In the genomic region with DNA sequence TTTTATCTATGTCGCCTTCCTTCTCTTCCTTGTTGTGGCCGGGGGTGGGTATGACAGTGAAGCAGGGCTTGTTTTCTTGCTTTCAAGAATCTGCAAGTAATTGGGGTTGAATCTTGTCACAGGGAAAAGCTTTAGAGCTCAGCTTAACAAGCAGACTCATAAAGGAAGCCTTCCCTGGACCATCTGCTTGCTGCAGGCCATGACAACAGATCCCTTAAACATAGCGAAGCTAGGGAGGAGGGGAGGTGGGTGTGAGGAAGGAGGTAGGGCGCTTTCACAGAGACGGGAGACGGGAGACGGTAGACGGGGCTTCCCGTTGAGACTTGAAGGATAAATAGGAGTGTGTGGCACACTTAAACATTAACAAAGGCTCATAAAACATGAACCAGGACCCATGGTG, we compare ENCODE assay signal across 17 mouse cellular contexts.
DNase-seq lines count a peak whose midpoint lies in the region; ATAC-seq and TF ChIP-seq lines count a peak whose summit lies in the region.
"Had no signal": no experiment of that assay in that cellular context is flagged by ENCODE, and none has a peak within 500 bp of the region (broad histone marks: within the 10 kb centered on the region; RNA-seq: fewer than 3 reads in every experiment).

No protein-coding gene starts in this region.

- DNase-seq in kidney, postnatal 36 days = no peak
- peak; percentile 94 for DNase-seq in brain, adult 2 months (ENCODE audit: low read depth, low spot score)
- DNase-seq in left cerebral cortex, adult 2 months (ENCODE audit: extremely low spot score in 1 of 2, low spot score in 2 of 2) = peak; percentile 63 to 64
- DNase-seq in heart, postnatal 4 days = no peak
- no peak for DNase-seq in urinary bladder, adult 2 months (ENCODE audit: low spot score)
- DNase-seq in gastrocnemius, adult 8-10 months (ENCODE audit: low spot score in 2 of 2) = no peak
- DNase-seq: adrenal gland, postnatal 10 days; cerebellum, adult 2 months; gastrocnemius, postnatal 14 days; kidney, postnatal 10 days; lung, postnatal 4 days had no signal

- ATAC-seq in kidney, embryonic 15.5 days (replicated peaks; ENCODE audit: low FRiP score) = peak; percentile 65
- peak; percentile 69 for ATAC-seq in forebrain, embryonic 16.5 days
- ATAC-seq: CD4-positive, CD25-positive, alpha-beta regulatory T cell, adult 4 months; Patski had no signal

- no peak overlapping the region for H3K9ac ChIP-seq in kidney, embryonic 15.5 days
- H3K9ac ChIP-seq in forebrain, embryonic 16.5 days (replicated peaks; ENCODE audit: low read depth, low read length) = no peak overlapping the region
- H3K9ac ChIP-seq: embryonic facial prominence, embryonic 13.5 days had no signal

- 26% methylated on average over 9 of the region's 9 CpGs for WGBS in kidney, embryonic 15.5 days
- WGBS in forebrain, embryonic 16.5 days = 41% methylated on average over 9 of the region's 9 CpGs

- H3K9me3 ChIP-seq in kidney, embryonic 15.5 days (replicated peaks) = no peaks in the 10 kb centered on the region
- H3K9me3 ChIP-seq in forebrain, embryonic 16.5 days (ENCODE audit: control insufficient read depth, low read length) = no peaks in the 10 kb centered on the region
- H3K9me3 ChIP-seq: embryonic facial prominence, embryonic 13.5 days had no signal

- H3K4me1 ChIP-seq in kidney, embryonic 15.5 days = peaks cover 13% of the 10 kb centered on the region
- peaks cover 7% of the 10 kb centered on the region; the same call in 1 of the 2 replicates for H3K4me1 ChIP-seq in forebrain, embryonic 16.5 days (replicated peaks; ENCODE audit: control insufficient read depth, insufficient read depth, low read length)

- no peaks in the 10 kb centered on the region for H3K36me3 ChIP-seq in kidney, embryonic 15.5 days
- H3K36me3 ChIP-seq in forebrain, embryonic 16.5 days (ENCODE audit: control insufficient read depth, insufficient read depth) = no peaks in the 10 kb centered on the region
- H3K36me3 ChIP-seq: embryonic facial prominence, embryonic 13.5 days had no signal

- intact Hi-C loops in left cerebral cortex, adult 2 months (cut with DNase I) = loop anchor here (2.0 kb wide), 2 partner anchors 59 to 303 kb away; no protein-coding TSS in a partner anchor

- H3K4me3 ChIP-seq in kidney, embryonic 15.5 days (replicated peaks) = no peak overlapping the region
- H3K4me3 ChIP-seq in forebrain, embryonic 16.5 days (replicated peaks; ENCODE audit: low read length) = no peak overlapping the region
- no peak overlapping the region for H3K4me3 ChIP-seq in left cerebral cortex, adult 2 months
- H3K4me3 ChIP-seq: embryonic facial prominence, embryonic 13.5 days had no signal

- H3K27ac ChIP-seq in kidney, embryonic 15.5 days = no peak overlapping the region
- H3K27ac ChIP-seq in forebrain, embryonic 16.5 days (ENCODE audit: low read length) = no peak overlapping the region
- H3K27ac ChIP-seq in left cerebral cortex, adult 2 months = peak overlapping the region; percentile 98
- H3K27ac ChIP-seq: embryonic facial prominence, embryonic 13.5 days had no signal

- no peaks in the 10 kb centered on the region for H3K27me3 ChIP-seq in kidney, embryonic 15.5 days
- no peaks in the 10 kb centered on the region for H3K27me3 ChIP-seq in forebrain, embryonic 16.5 days (replicated peaks; ENCODE audit: control insufficient read depth, insufficient read depth, low read length)
- H3K27me3 ChIP-seq: embryonic facial prominence, embryonic 13.5 days had no signal

- 0 out of 2 replicates have a peak overlapping the region, but pooled peaks have one; percentile 21 for H3K4me2 ChIP-seq in kidney, embryonic 15.5 days
- H3K4me2 ChIP-seq in forebrain, embryonic 16.5 days (ENCODE audit: low read length) = no peak overlapping the region
- H3K4me2 ChIP-seq: embryonic facial prominence, embryonic 13.5 days; liver, embryonic 11.5 days had no signal

- no peak; the same call in 1 of the 2 replicates for TF ChIP-seq CTCF in left cerebral cortex, adult 2 months (IDR thresholded peaks at IDR 0.05)

Comparison
In these comparisons a context has a peak if more than half of its experiments do, and no peak if none do; other contexts are left out.
1. DNase-seq: peak in brain, adult 2 months (single experiment) and left cerebral cortex, adult 2 months (2 of 2); none in kidney, postnatal 36 days (0 of 2), heart, postnatal 4 days (single experiment), urinary bladder, adult 2 months (single experiment) and gastrocnemius, adult 8-10 months (0 of 2).